Mouse (Mus musculus): ENCODE measurements at regions not wholly inside any gene's neighbourhood (a gene's known extent, or its start where the extent isn't known, plus 50 kb on each side); places are given as distances from the start of the nearest gene placed in this dataset.

DNA sequence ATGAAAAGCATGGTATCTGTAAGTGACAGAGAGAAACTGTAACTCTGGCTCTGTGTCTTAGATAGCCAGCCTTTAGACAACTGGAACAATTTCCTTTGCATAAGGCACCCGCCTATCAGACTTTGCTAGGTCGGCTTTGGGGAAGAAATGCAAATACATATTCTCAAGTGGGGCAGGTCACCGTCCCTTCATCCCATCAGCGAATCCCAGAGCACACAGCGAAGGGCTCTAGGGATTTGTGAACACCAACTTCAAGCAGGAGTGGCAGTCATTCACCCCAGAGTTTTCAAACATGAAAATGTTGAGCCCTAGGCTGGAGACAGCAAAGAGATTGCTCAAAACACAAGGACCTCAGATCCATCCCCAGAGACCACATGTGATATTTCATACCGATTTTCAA, 534.5 kb upstream of the Atp11b start:
- Histone ChIP-seq H3K36me3 (no peaks in the 10 kb centered on the region), H3K4me1 (peaks cover 7% of the 10 kb centered on the region), H3K27ac (no peak overlapping the region), H3K4me2 (replicated peaks) (no peak overlapping the region), H3K9ac (no peak overlapping the region), H3K27me3 (replicated peaks) (no peaks in the 10 kb centered on the region), H3K4me3 (no peak overlapping the region), H3K9me3 (no peaks in the 10 kb centered on the region)
- ATAC-seq (ENCODE audit: low FRiP score, low read depth): no peak
- 90% methylated on average over 6 of the region's 6 CpGs for WGBS

GRCm38 (mm10) chr3:35221183-35221582, 532.7 kb upstream of the Atp11b start:
- Histone ChIP-seq H3K9ac (no peak overlapping the region), H3K4me2 (replicated peaks) (no peak overlapping the region), H3K4me3 (no peak overlapping the region), H3K36me3 (no peaks in the 10 kb centered on the region), H3K4me1 (peaks cover 11% of the 10 kb centered on the region), H3K9me3 (no peaks in the 10 kb centered on the region), H3K27ac (no peak overlapping the region), H3K27me3 (replicated peaks) (peaks cover 5% of the 10 kb centered on the region; the same call in 1 of the 2 replicates)
- 15% methylated on average over 3 of the region's 3 CpGs for WGBS
- ATAC-seq (ENCODE audit: low FRiP score, low read depth): no peak; the same call in 1 of the 2 replicates

- ATAC-seq (ENCODE audit: low FRiP score, low read depth): no peak
- no peak overlapping the region for H3K27ac ChIP-seq
- peaks cover 5% of the 10 kb centered on the region; the same call in 1 of the 2 replicates for H3K27me3 ChIP-seq (replicated peaks)
- 19% methylated on average over 2 of the region's 2 CpGs for WGBS
- no peaks in the 10 kb centered on the region for H3K9me3 ChIP-seq
- no peak overlapping the region for H3K4me3 ChIP-seq
- H3K36me3 ChIP-seq: no peaks in the 10 kb centered on the region
- no peak overlapping the region for H3K9ac ChIP-seq
- peaks cover 11% of the 10 kb centered on the region for H3K4me1 ChIP-seq
- no peak overlapping the region for H3K4me2 ChIP-seq (replicated peaks)
Measured at GRCm38 (mm10) chr3:35222251-35222650, 531.7 kb upstream of the Atp11b start.

- 7% methylated on average over 12 of the region's 12 CpGs for whole genome bisulfite sequencing
- Histone ChIP-seq H3K9ac (no peak overlapping the region), H3K27me3 (replicated peaks) (peaks cover 5% of the 10 kb centered on the region; the same call in 1 of the 2 replicates), H3K4me2 (replicated peaks) (peak overlapping the region; percentile 45), H3K4me3 (no peak overlapping the region), H3K36me3 (no peaks in the 10 kb centered on the region), H3K27ac (no peak overlapping the region), H3K4me1 (peaks cover 11% of the 10 kb centered on the region), H3K9me3 (no peaks in the 10 kb centered on the region)
- ATAC-seq (ENCODE audit: low FRiP score, low read depth): peak; percentile 88
Measured at GRCm38 (mm10) chr3:35225051-35225701, 528.7 kb upstream of the Atp11b start.

DNA sequence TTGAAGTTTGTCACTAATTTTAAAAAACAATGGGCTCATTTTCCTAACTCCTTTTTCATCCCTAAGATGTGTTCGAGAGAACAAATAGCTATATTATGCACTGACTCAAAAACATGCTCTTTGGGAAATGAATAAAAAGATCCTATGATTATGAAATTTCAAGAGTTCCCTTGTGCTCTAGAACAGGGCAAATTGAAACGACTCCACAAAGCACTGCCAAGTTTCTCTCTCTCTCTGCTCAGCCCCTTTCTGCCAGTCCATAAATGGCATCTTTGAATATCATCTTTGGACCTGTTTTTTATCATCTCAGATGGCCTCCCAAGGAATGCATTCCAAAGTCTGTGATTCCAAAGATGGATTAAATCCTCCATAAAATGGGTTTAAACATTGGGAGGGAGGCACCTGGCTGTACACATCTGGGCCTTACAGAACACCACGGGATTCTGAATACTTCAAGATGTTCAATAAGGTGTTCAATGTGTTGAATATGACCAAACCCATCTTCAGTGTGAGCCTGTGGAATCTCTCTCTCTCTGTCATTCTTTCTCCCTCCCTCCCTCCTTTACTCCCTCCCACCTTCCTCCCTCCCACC, 528.0 kb upstream of the Atp11b start:
- H3K27ac ChIP-seq: no peak overlapping the region
- WGBS: 42% methylated on average over 3 of the region's 3 CpGs
- H3K9ac ChIP-seq: no peak overlapping the region
- H3K4me2 ChIP-seq (replicated peaks): peak overlapping the region; percentile 45
- H3K27me3 ChIP-seq (replicated peaks): peaks cover 5% of the 10 kb centered on the region; the same call in 1 of the 2 replicates
- ATAC-seq (ENCODE audit: low FRiP score, low read depth): no peak
- H3K4me1 ChIP-seq: peaks cover 10% of the 10 kb centered on the region
- no peak overlapping the region for H3K4me3 ChIP-seq
- H3K9me3 ChIP-seq: no peaks in the 10 kb centered on the region
- H3K36me3 ChIP-seq: no peaks in the 10 kb centered on the region

DNA sequence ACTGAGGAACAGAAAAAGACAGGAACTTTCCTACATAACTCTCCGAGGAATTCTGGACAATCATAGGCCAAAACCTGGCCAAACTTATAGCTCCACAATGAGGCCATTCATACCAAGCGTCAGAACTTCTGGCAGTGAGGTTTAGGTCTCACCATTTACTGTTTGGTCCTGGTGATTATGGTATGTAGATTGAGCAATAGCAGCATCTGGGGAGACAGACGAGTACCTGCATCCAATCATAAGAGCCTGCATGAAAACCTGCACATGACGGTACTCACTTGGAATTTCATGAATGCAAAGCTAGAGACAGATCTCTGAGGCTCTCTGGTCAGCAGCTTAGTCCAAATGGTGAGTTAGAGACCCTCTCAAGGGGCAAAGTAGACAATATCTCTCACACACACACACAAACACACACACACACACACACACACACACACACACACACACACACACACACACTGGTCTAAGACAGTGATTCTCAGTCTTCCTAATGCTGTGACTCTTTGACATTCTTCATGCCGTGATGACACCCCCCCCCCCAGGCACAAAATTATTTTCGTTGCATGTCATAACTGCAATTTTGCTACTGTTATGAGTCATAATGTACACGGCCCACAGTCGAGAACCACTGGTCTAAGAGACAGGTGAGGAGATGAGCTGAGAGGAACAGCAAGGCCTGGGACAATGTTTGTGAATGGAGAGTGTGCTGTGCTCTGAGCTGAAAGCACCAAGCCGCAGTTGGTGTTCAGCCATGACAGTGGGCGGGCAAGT, 522.6 kb upstream of the Atp11b start:
- no peak for ATAC-seq (ENCODE audit: low FRiP score, low read depth)

GRCm38 (mm10) chr3:35232487-35232886, 521.4 kb upstream of the Atp11b start:
- Histone ChIP-seq H3K4me3 (no peak overlapping the region), H3K27ac (no peak overlapping the region), H3K9ac (no peak overlapping the region), H3K9me3 (no peaks in the 10 kb centered on the region), H3K27me3 (replicated peaks) (no peaks in the 10 kb centered on the region), H3K4me1 (peaks cover 17% of the 10 kb centered on the region), H3K4me2 (replicated peaks) (no peak overlapping the region), H3K36me3 (no peaks in the 10 kb centered on the region)
- WGBS: 50% methylated on average over 1 of the region's 1 CpGs
- no peak for ATAC-seq (ENCODE audit: low FRiP score, low read depth)

More for the DNA sequence above, 522.6 kb upstream of the Atp11b start:
- H3K4me2 ChIP-seq (replicated peaks): no peak overlapping the region
- no peaks in the 10 kb centered on the region for H3K36me3 ChIP-seq
- WGBS: 88% methylated on average over 10 of the region's 10 CpGs
- no peaks in the 10 kb centered on the region for H3K9me3 ChIP-seq
- peaks cover 14% of the 10 kb centered on the region for H3K4me1 ChIP-seq
- H3K27me3 ChIP-seq (replicated peaks): no peaks in the 10 kb centered on the region
- no peak overlapping the region for H3K9ac ChIP-seq
- H3K27ac ChIP-seq: no peak overlapping the region
- no peak overlapping the region for H3K4me3 ChIP-seq

- H3K27me3 ChIP-seq (replicated peaks): no peaks in the 10 kb centered on the region
- H3K4me2 ChIP-seq (replicated peaks): no peak overlapping the region
- no peak overlapping the region for H3K9ac ChIP-seq
- no peak overlapping the region for H3K27ac ChIP-seq
- no peaks in the 10 kb centered on the region for H3K9me3 ChIP-seq
- peaks cover 21% of the 10 kb centered on the region for H3K4me1 ChIP-seq
- H3K36me3 ChIP-seq: no peaks in the 10 kb centered on the region
- no peak overlapping the region for H3K4me3 ChIP-seq
- ATAC-seq (ENCODE audit: low FRiP score, low read depth): no peak
- WGBS: 74% methylated on average over 3 of the region's 3 CpGs
Measured at GRCm38 (mm10) chr3:35235066-35235465, 518.8 kb upstream of the Atp11b start.

DNA sequence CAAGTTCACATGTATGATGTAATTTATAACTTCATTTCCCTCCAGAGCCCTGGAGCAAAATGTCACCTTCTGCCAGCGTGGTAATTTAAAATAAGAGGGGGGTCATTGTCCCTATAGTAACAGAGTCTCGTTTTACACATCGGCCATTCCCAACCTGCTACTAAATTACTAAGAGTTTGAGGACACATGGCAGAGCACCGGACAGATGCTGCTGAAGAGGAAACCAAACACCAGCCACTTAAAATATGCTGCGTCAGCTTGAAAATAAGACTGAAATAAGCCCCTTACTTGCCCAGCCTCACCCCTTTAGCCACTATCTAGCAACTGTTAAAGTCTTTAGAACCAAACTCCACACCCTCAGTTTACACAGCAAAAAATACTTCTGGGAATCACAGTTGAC, 518.1 kb upstream of the Atp11b start:
- Histone ChIP-seq H3K4me2 (replicated peaks) (no peak overlapping the region), H3K9me3 (no peaks in the 10 kb centered on the region), H3K4me3 (no peak overlapping the region), H3K27me3 (replicated peaks) (no peaks in the 10 kb centered on the region), H3K9ac (no peak overlapping the region), H3K36me3 (no peaks in the 10 kb centered on the region), H3K27ac (no peak overlapping the region), H3K4me1 (peaks cover 21% of the 10 kb centered on the region)
- ATAC-seq (ENCODE audit: low FRiP score, low read depth): no peak
- 13% methylated on average over 5 of the region's 5 CpGs for WGBS

DNA sequence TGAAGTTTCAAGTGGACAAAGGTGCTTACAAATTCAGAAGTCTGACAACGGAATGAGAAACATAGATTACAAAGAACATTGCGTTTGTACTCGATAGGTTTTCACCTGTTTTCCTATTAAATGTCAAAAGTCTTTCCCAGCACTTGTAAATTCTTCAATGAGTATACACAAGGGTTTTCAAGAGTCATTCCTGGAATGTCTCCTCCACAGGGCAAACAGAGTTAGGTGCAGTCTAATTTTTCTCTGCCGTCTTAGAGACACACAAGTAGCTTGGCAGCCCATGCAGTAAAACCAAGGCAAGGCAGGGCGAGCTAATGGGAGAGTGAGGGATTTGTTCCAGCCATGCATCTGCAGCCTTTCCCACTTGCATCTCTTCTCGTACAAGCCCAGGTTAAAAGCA, 516.6 kb upstream of the Atp11b start:
- no peak overlapping the region for H3K4me2 ChIP-seq (replicated peaks)
- no peak for ATAC-seq (ENCODE audit: low FRiP score, low read depth)
- H3K4me3 ChIP-seq: no peak overlapping the region
- no peaks in the 10 kb centered on the region for H3K36me3 ChIP-seq
- no peaks in the 10 kb centered on the region for H3K27me3 ChIP-seq (replicated peaks)
- H3K27ac ChIP-seq: no peak overlapping the region
- 89% methylated on average over 6 of the region's 6 CpGs for WGBS
- H3K9me3 ChIP-seq: no peaks in the 10 kb centered on the region
- no peak overlapping the region for H3K9ac ChIP-seq
- H3K4me1 ChIP-seq: peaks cover 21% of the 10 kb centered on the region

GRCm38 (mm10) chr3:35242349-35242748, 511.6 kb upstream of the Atp11b start:
- 50% methylated on average over 6 of the region's 6 CpGs for WGBS
- Histone ChIP-seq H3K9ac (no peak overlapping the region), H3K27ac (no peak overlapping the region)

DNA sequence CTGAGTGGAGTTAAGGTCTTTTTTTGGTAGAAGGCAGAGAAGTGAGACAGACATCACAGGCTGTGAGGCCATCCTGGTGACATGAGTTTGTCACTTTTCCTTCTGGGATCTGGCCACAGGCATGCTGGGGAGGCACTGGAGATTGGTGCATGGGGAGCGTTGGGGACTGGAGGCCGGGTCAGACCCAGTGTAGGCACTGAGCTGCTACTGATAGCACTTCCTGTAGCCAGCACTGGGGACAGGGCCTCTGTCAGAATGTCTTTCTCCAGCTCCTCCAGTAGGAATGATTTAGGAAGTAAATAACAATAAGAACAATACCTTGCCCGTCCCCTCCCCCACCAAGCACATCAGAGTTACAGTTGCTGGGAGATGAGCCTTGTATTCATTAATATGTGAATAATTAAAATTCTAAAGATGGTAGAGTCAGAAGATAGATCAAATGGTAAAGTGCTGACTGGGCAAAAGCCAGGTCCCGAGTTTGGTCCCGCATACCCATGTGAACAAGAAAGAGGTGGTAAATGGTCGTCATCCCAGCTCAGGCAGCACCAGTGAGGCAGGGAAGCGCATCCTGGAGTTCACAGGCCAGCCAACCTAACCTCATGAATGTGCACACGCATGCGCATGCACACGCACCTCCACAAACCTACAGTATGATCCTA, 510.9 kb upstream of the Atp11b start:
- H3K4me2 ChIP-seq (replicated peaks): no peak overlapping the region
- no peak overlapping the region for H3K4me3 ChIP-seq
- H3K36me3 ChIP-seq: no peaks in the 10 kb centered on the region
- H3K9me3 ChIP-seq: no peaks in the 10 kb centered on the region
- no peak overlapping the region for H3K27ac ChIP-seq
- H3K27me3 ChIP-seq (replicated peaks): no peaks in the 10 kb centered on the region
- 60% methylated on average over 10 of the region's 10 CpGs for WGBS
- ATAC-seq (ENCODE audit: low FRiP score, low read depth): peak; percentile 25
- H3K9ac ChIP-seq: no peak overlapping the region
- H3K4me1 ChIP-seq: peaks cover 33% of the 10 kb centered on the region

More at GRCm38 (mm10) chr3:35242349-35242748, 511.6 kb upstream of the Atp11b start:
- Histone ChIP-seq H3K36me3 (no peaks in the 10 kb centered on the region), H3K9me3 (no peaks in the 10 kb centered on the region), H3K4me2 (replicated peaks) (no peak overlapping the region), H3K27me3 (replicated peaks) (no peaks in the 10 kb centered on the region), H3K4me3 (no peak overlapping the region), H3K4me1 (peaks cover 33% of the 10 kb centered on the region)
- ATAC-seq (ENCODE audit: low FRiP score, low read depth): no peak
